Mouse (Mus musculus): ENCODE data around the gene Taf4. TPM values are rescaled to one million over a fixed set of nuclear protein-coding genes. Genes with fewer than 3 reads are reported as not detected.

Taf4 gene
- polyA plus RNA-seq, 1 experiment from 2014 or later, result 2.5 TPM

GRCm38 (mm10) chr2:179931741-179932140 is 44.7 kb downstream of the Taf4 start:
- Histone ChIP-seq H3K9me3 (ENCODE audit: control insufficient read depth, low read length) (no peaks in the 10 kb centered on the region), H3K27me3 (replicated peaks; ENCODE audit: control insufficient read depth, insufficient read depth, low read length) (no peaks in the 10 kb centered on the region), H3K27ac (ENCODE audit: low read length) (no peak overlapping the region), H3K36me3 (ENCODE audit: control insufficient read depth, insufficient read depth, low read length) (peaks cover 8% of the 10 kb centered on the region; the same call in 1 of the 2 replicates), H3K9ac (ENCODE audit: low read depth, low read length) (no peak overlapping the region), H3K4me1 (ENCODE audit: control insufficient read depth, insufficient read depth, low read length) (no peaks in the 10 kb centered on the region), H3K4me3 (ENCODE audit: low read length) (no peak overlapping the region), H3K4me2 (ENCODE audit: low read depth, low read length) (no peak overlapping the region)
- ATAC-seq, result no peak
- 88% methylated on average over 16 of the region's 16 CpGs for WGBS

- Histone ChIP-seq H3K4me2 (ENCODE audit: low read depth, low read length) (no peak overlapping the region), H3K4me1 (ENCODE audit: control insufficient read depth, insufficient read depth, low read length) (no peaks in the 10 kb centered on the region), H3K9me3 (ENCODE audit: control insufficient read depth, low read length) (no peaks in the 10 kb centered on the region), H3K9ac (ENCODE audit: low read depth, low read length) (no peak overlapping the region), H3K27me3 (replicated peaks; ENCODE audit: control insufficient read depth, insufficient read depth, low read length) (no peaks in the 10 kb centered on the region), H3K36me3 (ENCODE audit: control insufficient read depth, insufficient read depth, low read length) (peaks cover 13% of the 10 kb centered on the region), H3K4me3 (ENCODE audit: low read length) (no peak overlapping the region), H3K27ac (ENCODE audit: low read length) (no peak overlapping the region)
- WGBS, result 86% methylated on average over 13 of the region's 13 CpGs
- no peak for ATAC-seq
Measured at GRCm38 (mm10) chr2:179929166-179929565, 47.3 kb downstream of the Taf4 start.

- ATAC-seq, result no peak
- H3K9me3 ChIP-seq (ENCODE audit: control insufficient read depth, low read length), result no peaks in the 10 kb centered on the region
- H3K9ac ChIP-seq (ENCODE audit: low read depth, low read length), result no peak overlapping the region
- H3K36me3 ChIP-seq (ENCODE audit: control insufficient read depth, insufficient read depth, low read length), result peaks cover 27% of the 10 kb centered on the region
- WGBS, result 90% methylated on average over 6 of the region's 6 CpGs
- H3K4me3 ChIP-seq (ENCODE audit: low read length), result no peak overlapping the region
- no peaks in the 10 kb centered on the region for H3K27me3 ChIP-seq (replicated peaks; ENCODE audit: control insufficient read depth, insufficient read depth, low read length)
- H3K4me2 ChIP-seq (ENCODE audit: low read depth, low read length), result no peak overlapping the region
- H3K4me1 ChIP-seq (ENCODE audit: control insufficient read depth, insufficient read depth, low read length), result no peaks in the 10 kb centered on the region
- no peak overlapping the region for H3K27ac ChIP-seq (ENCODE audit: low read length)
Measured at GRCm38 (mm10) chr2:179924038-179924437, 52.4 kb downstream of the Taf4 start.

GRCm38 (mm10) chr2:179921021-179921653 is 55.3 kb downstream of the Taf4 start:
- ATAC-seq, result no peak
- H3K4me1 ChIP-seq (ENCODE audit: control insufficient read depth, insufficient read depth, low read length), result no peaks in the 10 kb centered on the region
- H3K27ac ChIP-seq (ENCODE audit: low read length), result no peak overlapping the region
- H3K27me3 ChIP-seq (replicated peaks; ENCODE audit: control insufficient read depth, insufficient read depth, low read length), result no peaks in the 10 kb centered on the region
- peaks cover 31% of the 10 kb centered on the region for H3K36me3 ChIP-seq (ENCODE audit: control insufficient read depth, insufficient read depth, low read length)
- no peak overlapping the region for H3K4me3 ChIP-seq (ENCODE audit: low read length)
- H3K9ac ChIP-seq (ENCODE audit: low read depth, low read length), result no peak overlapping the region
- no peak overlapping the region for H3K4me2 ChIP-seq (ENCODE audit: low read depth, low read length)
- no peaks in the 10 kb centered on the region for H3K9me3 ChIP-seq (ENCODE audit: control insufficient read depth, low read length)
- WGBS, result 93% methylated on average over 8 of the region's 8 CpGs

GRCm38 (mm10) chr2:179920042-179920441 is 56.4 kb downstream of the Taf4 start:
- H3K27me3 ChIP-seq (replicated peaks; ENCODE audit: control insufficient read depth, insufficient read depth, low read length), result no peaks in the 10 kb centered on the region
- H3K4me3 ChIP-seq (ENCODE audit: low read length), result no peak overlapping the region
- no peaks in the 10 kb centered on the region for H3K9me3 ChIP-seq (ENCODE audit: control insufficient read depth, low read length)
- ATAC-seq, result no peak
- no peak overlapping the region for H3K27ac ChIP-seq (ENCODE audit: low read length)
- peaks cover 29% of the 10 kb centered on the region for H3K36me3 ChIP-seq (ENCODE audit: control insufficient read depth, insufficient read depth, low read length)
- no peak overlapping the region for H3K4me2 ChIP-seq (ENCODE audit: low read depth, low read length)
- H3K9ac ChIP-seq (ENCODE audit: low read depth, low read length), result no peak overlapping the region
- H3K4me1 ChIP-seq (ENCODE audit: control insufficient read depth, insufficient read depth, low read length), result no peaks in the 10 kb centered on the region
- 67% methylated on average over 4 of the region's 4 CpGs for WGBS

- peaks cover 21% of the 10 kb centered on the region for H3K36me3 ChIP-seq (ENCODE audit: control insufficient read depth, insufficient read depth, low read length)
- peak; percentile 79 for ATAC-seq
- WGBS, result 38% methylated on average over 5 of the region's 5 CpGs
- H3K27me3 ChIP-seq (replicated peaks; ENCODE audit: control insufficient read depth, insufficient read depth, low read length), result no peaks in the 10 kb centered on the region
- no peak overlapping the region for H3K9ac ChIP-seq (ENCODE audit: low read depth, low read length)
- H3K4me3 ChIP-seq (ENCODE audit: low read length), result no peak overlapping the region
- H3K27ac ChIP-seq (ENCODE audit: low read length), result no peak overlapping the region
- no peak overlapping the region for H3K4me2 ChIP-seq (ENCODE audit: low read depth, low read length)
- no peaks in the 10 kb centered on the region for H3K4me1 ChIP-seq (ENCODE audit: control insufficient read depth, insufficient read depth, low read length)
- no peaks in the 10 kb centered on the region for H3K9me3 ChIP-seq (ENCODE audit: control insufficient read depth, low read length)
Measured at GRCm38 (mm10) chr2:179916877-179917673, 59.4 kb downstream of the Taf4 start.

- ATAC-seq, result no peak
- Histone ChIP-seq H3K4me2 (ENCODE audit: low read depth, low read length) (no peak overlapping the region), H3K4me3 (ENCODE audit: low read length) (no peak overlapping the region), H3K9ac (ENCODE audit: low read depth, low read length) (no peak overlapping the region), H3K27me3 (replicated peaks; ENCODE audit: control insufficient read depth, insufficient read depth, low read length) (no peaks in the 10 kb centered on the region), H3K27ac (ENCODE audit: low read length) (no peak overlapping the region), H3K36me3 (ENCODE audit: control insufficient read depth, insufficient read depth, low read length) (peaks cover 12% of the 10 kb centered on the region; the same call in 1 of the 2 replicates), H3K9me3 (ENCODE audit: control insufficient read depth, low read length) (no peaks in the 10 kb centered on the region), H3K4me1 (ENCODE audit: control insufficient read depth, insufficient read depth, low read length) (no peaks in the 10 kb centered on the region)
- 76% methylated on average over 2 of the region's 2 CpGs for WGBS
Measured at GRCm38 (mm10) chr2:179914246-179914645, 62.2 kb downstream of the Taf4 start.

- H3K4me2 ChIP-seq (ENCODE audit: low read depth, low read length), result no peak overlapping the region
- no peak overlapping the region for H3K4me3 ChIP-seq (ENCODE audit: low read length)
- H3K4me1 ChIP-seq (ENCODE audit: control insufficient read depth, insufficient read depth, low read length), result no peaks in the 10 kb centered on the region
- no peaks in the 10 kb centered on the region for H3K27me3 ChIP-seq (replicated peaks; ENCODE audit: control insufficient read depth, insufficient read depth, low read length)
- H3K9me3 ChIP-seq (ENCODE audit: control insufficient read depth, low read length), result no peaks in the 10 kb centered on the region
- 71% methylated on average over 15 of the region's 15 CpGs for WGBS
- H3K36me3 ChIP-seq (ENCODE audit: control insufficient read depth, insufficient read depth, low read length), result peaks cover 12% of the 10 kb centered on the region; the same call in 1 of the 2 replicates
- ATAC-seq, result no peak
- no peak overlapping the region for H3K27ac ChIP-seq (ENCODE audit: low read length)
- no peak overlapping the region for H3K9ac ChIP-seq (ENCODE audit: low read depth, low read length)
Measured at GRCm38 (mm10) chr2:179913349-179913748, 63.1 kb downstream of the Taf4 start.

GRCm38 (mm10) chr2:179912911-179913310 is 63.5 kb downstream of the Taf4 start:
- no peak overlapping the region for H3K4me2 ChIP-seq (ENCODE audit: low read depth, low read length)
- H3K27ac ChIP-seq (ENCODE audit: low read length), result no peak overlapping the region
- WGBS, result 53% methylated on average over 12 of the region's 12 CpGs
- H3K27me3 ChIP-seq (replicated peaks; ENCODE audit: control insufficient read depth, insufficient read depth, low read length), result no peaks in the 10 kb centered on the region
- H3K4me1 ChIP-seq (ENCODE audit: control insufficient read depth, insufficient read depth, low read length), result no peaks in the 10 kb centered on the region
- H3K9me3 ChIP-seq (ENCODE audit: control insufficient read depth, low read length), result no peaks in the 10 kb centered on the region
- no peak for ATAC-seq
- peaks cover 12% of the 10 kb centered on the region; the same call in 1 of the 2 replicates for H3K36me3 ChIP-seq (ENCODE audit: control insufficient read depth, insufficient read depth, low read length)
- H3K4me3 ChIP-seq (ENCODE audit: low read length), result no peak overlapping the region
- no peak overlapping the region for H3K9ac ChIP-seq (ENCODE audit: low read depth, low read length)

Measured in intestine, embryonic 16.5 days (tissue).